Mouse (Mus musculus): ENCODE measurements around the gene Gmip. TPM values are rescaled to one million over a fixed set of nuclear protein-coding genes. Genes with fewer than 3 reads are reported as not detected.

Gene Gmip
- polyA plus RNA-seq, 1 experiment from 2014 or later: 16.5 TPM

DNA sequence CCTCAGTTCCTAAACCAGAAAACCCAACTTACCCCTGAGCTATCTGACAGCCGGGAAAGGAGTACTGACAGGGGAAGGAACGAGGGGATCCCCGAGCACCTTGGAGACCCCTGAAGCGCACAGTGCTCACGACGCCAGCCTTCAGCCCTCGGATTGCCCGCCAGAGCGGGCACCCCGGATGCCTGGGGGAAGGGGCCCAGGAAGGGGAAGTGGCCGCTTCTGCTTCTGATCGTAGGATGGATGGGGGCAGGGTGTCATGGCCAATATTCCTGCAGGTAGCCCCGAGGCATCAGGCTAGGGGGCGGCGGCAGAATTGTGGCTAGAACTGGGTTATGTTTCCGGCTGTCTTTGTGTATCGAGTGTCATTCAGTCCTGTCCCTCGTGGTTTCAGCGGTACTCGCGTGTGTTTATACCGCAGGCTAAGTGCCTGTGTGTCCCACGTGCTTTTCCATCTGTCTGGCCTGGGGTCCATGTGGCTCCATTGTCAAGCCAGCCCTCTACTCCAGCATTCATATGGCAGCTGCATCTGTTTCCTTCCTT lies 455 bp downstream of the Gmip start:
- peaks cover 78% of the 10 kb centered on the region for H3K36me3 ChIP-seq
- peak overlapping the region; percentile 67 for H3K4me3 ChIP-seq
- WGBS: 2% methylated on average over 23 of the region's 23 CpGs
- no peaks in the 10 kb centered on the region for H3K27me3 ChIP-seq (ENCODE audit: insufficient read depth, poor library complexity, severe bottlenecking)
- H3K9me3 ChIP-seq: no peaks in the 10 kb centered on the region
- H3K4me1 ChIP-seq (replicated peaks): peaks cover 19% of the 10 kb centered on the region
- H3K27ac ChIP-seq: peak overlapping the region; percentile 86
- peak; percentile 38 for DNase-seq (ENCODE audit: low spot score)

DNA sequence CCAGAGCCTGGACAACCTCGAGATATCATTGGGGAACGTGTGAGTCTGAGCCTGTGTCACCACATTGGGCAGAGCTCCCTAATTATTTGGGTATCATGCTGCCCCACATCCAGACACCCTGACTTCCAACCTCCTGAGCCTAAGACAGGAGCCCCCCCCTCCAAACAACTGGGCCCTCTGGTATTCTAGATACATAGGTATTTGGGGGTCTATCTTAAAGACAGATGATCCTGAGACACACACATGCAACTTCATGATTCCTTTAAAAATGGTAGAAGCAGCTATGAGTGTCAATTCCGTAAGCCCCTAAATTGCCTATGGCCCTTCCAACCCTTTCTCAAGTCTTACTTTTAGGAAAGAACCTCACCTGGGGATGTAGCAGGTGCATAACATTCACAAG lies 1.3 kb downstream of the Gmip start:
- no peak for DNase-seq (ENCODE audit: low spot score)
- Histone ChIP-seq H3K27ac (0 out of 2 replicates have a peak overlapping the region, but pooled peaks have one; percentile 86), H3K36me3 (peaks cover 79% of the 10 kb centered on the region), H3K4me3 (no peak overlapping the region), H3K4me1 (replicated peaks) (peaks cover 19% of the 10 kb centered on the region), H3K27me3 (ENCODE audit: insufficient read depth, poor library complexity, severe bottlenecking) (no peaks in the 10 kb centered on the region), H3K9me3 (0 out of 2 replicates have a peak, but pooled peaks cover 1% of the 10 kb centered on the region)
- WGBS: 71% methylated on average over 3 of the region's 3 CpGs

DNA sequence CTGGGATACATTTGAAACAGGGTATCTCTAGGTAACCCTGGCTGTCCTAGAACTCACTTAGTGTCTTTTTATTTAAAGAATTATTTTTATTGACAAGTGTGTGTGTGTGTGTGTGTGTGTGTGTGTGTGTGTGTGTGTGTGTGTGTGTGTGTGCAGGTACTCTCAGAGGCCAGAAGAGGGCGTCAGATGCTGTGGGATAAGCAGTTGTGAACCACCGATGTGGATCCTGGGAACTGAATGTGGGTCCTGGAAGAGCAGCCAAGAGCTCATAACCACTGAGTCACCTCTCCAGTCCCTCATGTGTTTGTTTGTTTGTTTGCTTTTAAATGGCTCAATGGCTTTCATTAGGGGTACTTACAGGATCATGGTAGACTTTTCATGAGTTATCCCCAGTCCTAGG lies 6.4 kb downstream of the Gmip start:
- H3K4me3 ChIP-seq: no peak overlapping the region
- H3K27me3 ChIP-seq (ENCODE audit: insufficient read depth, poor library complexity, severe bottlenecking): no peaks in the 10 kb centered on the region
- WGBS: 83% methylated on average over 2 of the region's 2 CpGs
- H3K4me1 ChIP-seq (replicated peaks): peaks cover 13% of the 10 kb centered on the region
- H3K36me3 ChIP-seq: peaks cover 84% of the 10 kb centered on the region
- no peak for DNase-seq (ENCODE audit: low spot score)
- no peak overlapping the region for H3K27ac ChIP-seq
- 0 out of 2 replicates have a peak, but pooled peaks cover 2% of the 10 kb centered on the region for H3K9me3 ChIP-seq

DNA sequence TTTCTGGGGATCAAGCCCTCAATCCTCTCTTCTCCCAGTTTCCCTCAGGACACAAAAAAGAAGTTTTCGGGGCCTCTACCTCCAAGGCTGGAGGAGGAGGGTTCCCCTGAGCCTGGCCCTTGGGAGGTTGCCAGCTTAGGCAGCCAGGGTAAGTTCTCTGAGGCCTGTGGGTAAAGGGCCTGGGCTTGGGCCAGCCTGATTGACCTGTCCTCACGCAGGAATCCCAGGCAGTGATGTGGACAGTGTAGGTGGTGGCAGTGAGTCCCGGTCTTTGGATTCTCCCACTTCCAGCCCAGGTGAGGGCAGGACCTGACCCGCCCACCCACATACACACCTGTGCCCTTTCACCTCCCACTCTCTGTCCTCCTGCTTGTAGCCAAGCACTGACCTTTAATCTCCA lies 6.9 kb downstream of the Gmip start:
- Histone ChIP-seq H3K4me1 (replicated peaks) (peaks cover 13% of the 10 kb centered on the region), H3K36me3 (peaks cover 80% of the 10 kb centered on the region), H3K9me3 (0 out of 2 replicates have a peak, but pooled peaks cover 2% of the 10 kb centered on the region), H3K4me3 (no peak overlapping the region), H3K27ac (no peak overlapping the region), H3K27me3 (ENCODE audit: insufficient read depth, poor library complexity, severe bottlenecking) (0 out of 2 replicates have a peak, but pooled peaks cover 5% of the 10 kb centered on the region)
- no peak for DNase-seq (ENCODE audit: low spot score)
- WGBS: 94% methylated on average over 4 of the region's 4 CpGs

DNA sequence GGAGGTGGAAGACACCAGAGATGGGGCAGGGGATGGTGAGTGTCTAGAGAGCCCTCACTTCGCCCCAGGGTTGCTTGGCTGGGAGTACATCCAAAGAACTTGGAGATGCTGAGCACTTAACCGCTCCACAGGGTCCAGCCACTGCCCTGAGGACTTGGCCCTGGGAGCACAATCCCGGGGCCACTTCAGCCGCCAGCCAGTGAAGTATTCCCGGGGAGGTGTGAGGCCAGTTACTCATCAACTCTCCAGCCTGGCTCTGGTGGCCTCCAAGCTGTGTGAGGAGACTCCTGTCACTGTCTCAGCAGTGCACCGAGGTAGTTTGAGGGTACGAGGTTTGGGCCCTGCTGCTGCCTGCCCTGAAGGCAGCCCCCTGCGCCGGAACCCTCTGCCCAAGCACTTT lies 12.0 kb downstream of the Gmip start:
- Histone ChIP-seq H3K4me3 (no peak overlapping the region), H3K4me1 (replicated peaks) (peaks cover 56% of the 10 kb centered on the region), H3K27ac (no peak overlapping the region), H3K9me3 (no peaks in the 10 kb centered on the region), H3K36me3 (peaks cover 63% of the 10 kb centered on the region), H3K27me3 (ENCODE audit: insufficient read depth, poor library complexity, severe bottlenecking) (0 out of 2 replicates have a peak, but pooled peaks cover 15% of the 10 kb centered on the region)
- WGBS: 83% methylated on average over 9 of the region's 9 CpGs
- no peak for DNase-seq (ENCODE audit: low spot score)

DNA sequence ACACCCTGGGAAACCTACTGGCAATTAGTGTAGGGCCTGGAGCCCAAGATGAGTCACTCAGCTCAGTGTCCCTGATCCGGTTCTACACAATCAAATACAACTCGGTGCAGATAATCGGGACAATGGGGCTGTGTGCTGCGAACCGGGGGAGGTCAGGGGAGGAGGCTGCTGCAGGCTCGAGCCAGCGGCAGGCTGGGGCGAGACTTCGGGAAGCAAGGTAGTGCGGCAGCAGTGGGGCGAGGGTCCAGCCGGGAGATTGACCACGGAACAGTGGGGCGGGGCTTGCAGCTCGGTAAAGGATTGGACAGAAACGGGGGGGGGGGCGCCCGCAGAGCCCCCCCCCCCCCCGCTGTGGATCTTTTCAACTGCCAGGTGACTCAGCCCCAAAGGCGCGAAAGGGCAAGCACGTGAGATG lies 13.5 kb downstream of the Gmip start:
- Histone ChIP-seq H3K27me3 (ENCODE audit: insufficient read depth, poor library complexity, severe bottlenecking) (0 out of 2 replicates have a peak, but pooled peaks cover 15% of the 10 kb centered on the region), H3K4me3 (peak overlapping the region; percentile 67), H3K27ac (peak overlapping the region; percentile 90), H3K36me3 (peaks cover 63% of the 10 kb centered on the region), H3K4me1 (replicated peaks) (peaks cover 47% of the 10 kb centered on the region), H3K9me3 (no peaks in the 10 kb centered on the region)
- WGBS: under 1% methylated on average over 18 of the region's 22 CpGs
- peak; percentile 76 for DNase-seq (ENCODE audit: low spot score)

DNA sequence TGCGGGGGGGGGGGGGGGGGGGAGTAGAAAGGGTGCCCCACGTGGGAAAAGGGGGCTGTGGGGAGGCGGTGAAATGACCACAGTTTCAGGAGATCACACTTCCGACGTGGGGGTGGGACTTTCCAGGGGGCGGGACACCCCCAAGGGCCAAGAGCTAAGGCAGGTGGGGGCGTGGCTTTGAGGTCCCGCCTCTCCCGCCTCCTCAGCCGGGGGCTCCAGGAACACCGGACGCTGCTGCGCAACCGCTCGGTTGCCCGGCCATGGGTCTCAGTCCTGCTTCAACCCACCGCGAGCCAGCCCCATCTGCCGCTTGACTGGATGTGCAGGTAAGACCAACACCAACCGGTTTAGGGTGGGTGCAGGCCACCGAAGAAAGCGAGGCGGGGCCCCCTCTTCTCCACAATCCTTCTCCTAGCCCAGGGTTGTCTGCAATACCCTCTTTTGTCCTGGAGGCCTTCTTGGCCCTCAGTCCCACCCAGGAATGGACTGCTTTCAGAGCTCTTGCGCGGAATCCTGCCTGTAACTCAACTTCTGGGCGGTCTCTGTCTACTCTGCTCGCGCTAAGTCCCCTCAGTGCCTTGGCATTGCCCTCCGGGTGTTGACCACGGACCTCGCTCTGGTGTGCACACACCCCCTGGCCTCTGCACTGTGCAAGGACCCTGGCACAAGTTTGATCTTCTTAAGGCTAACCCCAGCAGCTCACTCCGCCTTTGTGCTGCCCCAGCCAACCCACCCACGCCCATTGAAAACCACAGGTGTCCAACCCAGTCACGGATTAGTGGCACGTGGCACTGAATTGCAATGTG lies 14.1 kb downstream of the Gmip start, which contains the start of gene Lpar2:
TSS of gene Lpar2 (plus strand) at position 44 of the 806 bp plus-strand sequence.
- Histone ChIP-seq H3K27me3 (ENCODE audit: insufficient read depth, poor library complexity, severe bottlenecking) (0 out of 2 replicates have a peak, but pooled peaks cover 15% of the 10 kb centered on the region), H3K4me3 (peak within 1 kb of the TSS; percentile 67), H3K9me3 (no peaks in the 10 kb centered on the region), H3K4me1 (replicated peaks) (peaks cover 47% of the 10 kb centered on the region), H3K27ac (peak within 1 kb of the TSS; percentile 90), H3K36me3 (peaks cover 63% of the 10 kb centered on the region)
- 1% methylated on average over 34 of the region's 35 CpGs for WGBS
- peak; percentile 82 for DNase-seq (ENCODE audit: low spot score)

DNA sequence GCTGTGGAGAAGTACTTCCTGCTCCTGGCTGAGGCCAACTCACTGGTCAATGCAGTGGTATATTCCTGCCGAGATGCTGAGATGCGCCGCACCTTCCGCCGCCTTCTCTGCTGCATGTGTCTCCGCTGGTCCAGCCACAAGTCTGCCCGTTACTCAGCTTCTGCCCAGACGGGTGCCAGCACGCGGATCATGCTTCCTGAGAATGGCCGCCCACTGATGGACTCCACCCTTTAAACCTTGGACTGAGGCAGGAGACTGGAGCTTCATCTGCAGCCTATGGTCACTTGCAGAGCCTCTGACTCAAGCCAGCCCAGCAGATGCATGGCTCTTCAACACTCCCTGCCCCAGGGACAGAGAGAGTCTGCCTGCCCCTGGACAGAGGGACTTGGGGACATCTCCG lies 17.9 kb downstream of the Gmip start:
- DNase-seq (ENCODE audit: low spot score): no peak
- Histone ChIP-seq H3K4me3 (no peak overlapping the region), H3K27me3 (ENCODE audit: insufficient read depth, poor library complexity, severe bottlenecking) (0 out of 2 replicates have a peak, but pooled peaks cover 4% of the 10 kb centered on the region), H3K27ac (no peak overlapping the region), H3K9me3 (no peaks in the 10 kb centered on the region), H3K36me3 (peaks cover 66% of the 10 kb centered on the region), H3K4me1 (replicated peaks) (peaks cover 45% of the 10 kb centered on the region)
- 96% methylated on average over 12 of the region's 12 CpGs for WGBS

DNA sequence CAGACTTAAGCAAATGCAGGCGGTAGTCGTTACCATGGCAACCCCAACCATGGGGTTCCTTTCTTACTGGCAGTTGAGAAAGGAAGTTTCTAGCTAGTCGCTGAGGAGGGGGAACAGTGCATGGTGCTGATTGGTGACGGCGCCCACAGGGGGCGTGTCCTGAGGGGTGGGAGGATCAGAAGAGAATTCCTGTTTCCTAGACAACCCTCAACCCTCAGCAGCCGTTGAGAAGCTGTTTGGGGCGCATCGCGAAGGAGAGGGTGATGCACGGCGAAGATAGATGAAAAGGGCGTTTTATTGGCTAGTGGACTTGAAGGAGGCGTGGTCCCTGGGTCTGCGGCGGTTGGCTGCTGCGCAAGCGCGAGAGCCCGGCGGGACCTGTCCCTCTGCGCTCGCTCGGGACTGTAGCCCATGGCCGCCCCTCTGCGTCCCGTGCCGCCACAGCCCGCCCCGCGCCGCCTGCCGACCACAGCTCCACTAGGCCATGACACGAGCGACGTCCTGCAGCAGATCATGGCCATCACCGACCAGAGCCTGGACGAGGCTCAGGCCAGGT lies 23.9 kb downstream of the Gmip start, which contains the start of gene Pbx4:
TSS of gene Pbx4 (plus strand) at position 194 of the 556 bp plus-strand sequence.
- Histone ChIP-seq H3K27me3 (ENCODE audit: insufficient read depth, poor library complexity, severe bottlenecking) (no peaks in the 10 kb centered on the region), H3K9me3 (no peaks in the 10 kb centered on the region), H3K4me3 (peak within 1 kb of the TSS; percentile 75), H3K36me3 (peaks cover 43% of the 10 kb centered on the region), H3K27ac (peak within 1 kb of the TSS; percentile 89), H3K4me1 (replicated peaks) (peaks cover 23% of the 10 kb centered on the region)
- WGBS: under 1% methylated on average over 38 of the region's 38 CpGs
- peak; percentile 97 for DNase-seq (ENCODE audit: low spot score)

DNA sequence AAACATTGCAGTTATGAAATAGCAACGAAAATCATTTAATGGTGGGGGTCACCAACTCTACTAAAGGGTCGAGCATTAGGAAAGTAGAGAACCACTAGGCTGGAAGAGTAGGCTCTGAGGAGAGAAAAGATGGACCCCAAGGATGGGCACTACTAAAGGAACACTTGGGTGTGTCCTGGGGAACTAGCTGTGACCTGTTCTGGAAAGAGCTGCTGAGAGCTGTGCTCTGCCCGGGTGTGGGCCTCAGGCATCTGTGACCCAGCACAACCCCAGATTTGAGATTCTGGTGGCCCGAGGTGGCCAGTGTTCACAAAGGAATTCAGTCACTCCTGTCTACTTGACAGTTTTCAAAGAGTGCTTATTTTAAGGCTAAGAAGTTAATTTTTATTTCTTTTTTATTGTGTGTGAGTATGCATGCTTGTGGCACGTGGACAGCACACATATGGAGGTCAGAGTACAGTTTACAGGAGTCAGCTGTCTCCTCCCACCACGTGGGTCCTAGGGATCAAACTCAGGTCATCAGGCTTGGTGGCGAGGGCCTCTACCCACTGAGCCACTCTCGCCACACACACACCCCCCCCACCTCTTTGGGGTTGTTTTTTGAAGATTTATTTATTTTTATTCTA lies 28.7 kb downstream of the Gmip start:
- no peak for DNase-seq (ENCODE audit: low spot score)
- WGBS: 81% methylated on average over 8 of the region's 8 CpGs
- Histone ChIP-seq H3K4me1 (replicated peaks) (peaks cover 15% of the 10 kb centered on the region), H3K27me3 (ENCODE audit: insufficient read depth, poor library complexity, severe bottlenecking) (no peaks in the 10 kb centered on the region), H3K27ac (no peak overlapping the region), H3K9me3 (no peaks in the 10 kb centered on the region), H3K4me3 (no peak overlapping the region), H3K36me3 (peaks cover 51% of the 10 kb centered on the region)

DNA sequence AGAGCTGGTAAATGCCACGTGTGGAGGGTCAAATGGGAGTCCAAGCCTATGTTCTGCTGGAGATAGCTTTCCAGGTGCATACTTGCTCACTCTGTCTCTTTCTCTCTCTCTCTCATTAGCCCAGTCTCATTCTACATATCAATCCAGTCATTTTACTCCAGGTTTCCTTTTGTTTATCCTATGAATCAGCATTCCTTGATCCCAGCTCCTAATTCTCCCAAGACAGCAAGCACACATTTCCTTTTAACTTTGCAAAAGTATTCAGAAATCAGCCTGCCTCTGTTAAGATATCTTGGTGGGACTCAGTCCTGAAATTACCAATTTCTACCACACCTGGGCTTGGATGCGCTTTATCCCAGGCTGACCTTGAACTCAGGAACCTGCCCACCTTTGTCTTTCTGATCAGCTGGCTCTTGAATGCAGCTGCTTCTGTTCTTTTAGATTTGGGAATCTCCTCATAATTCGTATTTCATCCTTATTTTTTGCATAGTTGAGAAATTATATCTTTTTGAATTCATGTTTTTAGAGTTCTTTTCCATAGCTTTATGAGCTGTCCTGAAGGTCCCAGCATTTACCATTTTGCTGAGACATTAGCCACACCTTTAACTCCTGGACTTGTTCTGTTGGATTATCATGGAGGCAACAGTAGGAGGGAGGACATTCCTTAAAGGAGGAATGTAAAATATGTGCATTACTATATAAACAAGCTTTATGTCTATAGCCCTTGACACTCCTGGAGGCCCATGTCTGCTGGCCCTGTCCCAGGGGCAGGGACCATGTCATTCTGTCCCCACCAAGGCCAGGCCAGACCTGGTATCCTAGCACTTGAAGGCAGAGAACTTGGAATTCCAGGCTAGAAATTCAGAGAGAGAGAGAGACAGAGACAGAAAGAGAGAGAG lies 38.9 kb downstream of the Gmip start:
- Histone ChIP-seq H3K27ac (no peak overlapping the region), H3K4me3 (no peak overlapping the region), H3K36me3 (peaks cover 34% of the 10 kb centered on the region), H3K9me3 (no peaks in the 10 kb centered on the region), H3K4me1 (replicated peaks) (no peaks in the 10 kb centered on the region), H3K27me3 (ENCODE audit: insufficient read depth, poor library complexity, severe bottlenecking) (no peaks in the 10 kb centered on the region)
- no peak for DNase-seq (ENCODE audit: low spot score)
- WGBS: 77% methylated on average over 3 of the region's 3 CpGs

DNA sequence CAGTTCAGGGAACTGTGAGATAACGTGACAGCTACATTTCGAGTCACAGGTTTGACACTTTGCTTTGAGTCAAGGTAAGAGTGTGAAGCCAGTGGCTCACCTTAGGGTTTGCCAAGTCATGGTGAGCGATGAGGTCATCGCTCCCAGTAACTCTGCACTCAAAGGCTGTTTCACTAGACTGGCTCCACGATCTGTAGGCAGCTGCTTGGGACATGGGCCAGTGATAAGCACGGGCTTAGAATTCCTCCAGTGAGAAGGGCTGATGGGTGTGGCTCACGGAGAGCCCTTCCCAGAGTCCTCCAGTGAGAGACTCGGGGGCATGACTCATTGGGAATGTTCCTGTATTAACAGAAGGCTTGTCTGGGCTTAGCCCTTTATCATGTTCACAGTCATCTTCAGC lies 40.5 kb downstream of the Gmip start:
- H3K36me3 ChIP-seq: peaks cover 48% of the 10 kb centered on the region
- no peak overlapping the region for H3K27ac ChIP-seq
- 90% methylated on average over 8 of the region's 8 CpGs for WGBS

More for the DNA sequence above, 40.5 kb downstream of the Gmip start:
- Histone ChIP-seq H3K27me3 (ENCODE audit: insufficient read depth, poor library complexity, severe bottlenecking) (no peaks in the 10 kb centered on the region), H3K4me1 (replicated peaks) (no peaks in the 10 kb centered on the region), H3K4me3 (no peak overlapping the region), H3K9me3 (no peaks in the 10 kb centered on the region)
- no peak for DNase-seq (ENCODE audit: low spot score)

Data from hindbrain, embryonic 10.5 days (tissue).